Mouse (Mus musculus): ENCODE measurements around the gene Slc6a16. TPM values are rescaled to one million over a fixed set of nuclear protein-coding genes. Genes with fewer than 3 reads are reported as not detected.
"Not testable (repeated sequence)": the region's sequence is repeated elsewhere in the genome, so short reads cannot be mapped to it uniquely, and the experiment has no call there.

Slc6a16 gene
- polyA plus RNA-seq, 1 experiment, result not detected

- H3K4me1 ChIP-seq (ENCODE audit: control insufficient read depth, insufficient read depth, low read length), result peaks cover 15% of the 10 kb centered on the region
- WGBS, result 81% methylated on average over 17 of the region's 17 CpGs
- H3K4me3 ChIP-seq (ENCODE audit: insufficient read depth, low read depth, low read length), result peak overlapping the region; percentile 7; the same call in 1 of the 2 replicates
- no peak overlapping the region for H3K27ac ChIP-seq (ENCODE audit: insufficient read depth, low read depth, low read length)
- no peak for TF ChIP-seq CTCF (IDR thresholded peaks at IDR 0.05; ENCODE audit: insufficient read depth, low read depth, low read length)
- no peak for TF ChIP-seq POLR2A (IDR thresholded peaks at IDR 0.05; ENCODE audit: insufficient read depth, low read depth, low read length)
Measured at GRCm38 (mm10) chr7:45237747-45238699, 2.9 kb upstream of the Slc6a16 start.

GRCm38 (mm10) chr7:45238723-45239496 lies 2.0 kb upstream of the Slc6a16 start, which contains the start of gene Cd37:
Gene Cd37 (minus strand): TSS chr7:45239115.
- Histone ChIP-seq H3K4me1 (ENCODE audit: control insufficient read depth, insufficient read depth, low read length) (peaks cover 14% of the 10 kb centered on the region), H3K4me3 (ENCODE audit: insufficient read depth, low read depth, low read length) (peak within 1 kb of the TSS; percentile 7; the same call in 1 of the 2 replicates), H3K27ac (ENCODE audit: insufficient read depth, low read depth, low read length) (no peak within 1 kb of the TSS)
- TF ChIP-seq POLR2A (IDR thresholded peaks at IDR 0.05; ENCODE audit: insufficient read depth, low read depth, low read length) (no peak), CTCF (IDR thresholded peaks at IDR 0.05; ENCODE audit: insufficient read depth, low read depth, low read length) (no peak)
- WGBS, result 53% methylated on average over 20 of the region's 20 CpGs

DNA sequence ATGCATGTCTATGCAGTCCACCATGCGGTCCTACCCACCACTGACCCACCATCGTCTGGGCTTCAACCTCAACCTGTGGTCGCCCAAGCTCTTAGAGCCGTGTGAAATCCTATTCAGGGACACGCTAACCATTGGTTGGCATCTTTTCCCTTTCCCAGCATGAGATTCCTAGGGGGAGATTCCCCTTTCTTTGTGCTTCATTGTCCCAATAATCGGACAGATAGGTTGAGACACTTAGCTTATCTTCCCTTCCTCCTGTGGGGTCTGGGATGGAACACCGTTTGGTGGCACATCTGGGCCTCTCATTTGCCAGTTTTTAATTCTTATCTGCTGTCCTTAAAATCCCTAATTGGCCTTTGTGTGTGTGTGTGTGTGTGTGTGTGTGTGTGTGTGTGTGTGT lies 776 bp upstream of the Slc6a16 start:
- 81% methylated on average over 7 of the region's 7 CpGs for WGBS
- TF ChIP-seq CTCF (IDR thresholded peaks at IDR 0.05; ENCODE audit: insufficient read depth, low read depth, low read length), result no peak
- no peak for TF ChIP-seq POLR2A (IDR thresholded peaks at IDR 0.05; ENCODE audit: insufficient read depth, low read depth, low read length)
- H3K27ac ChIP-seq (ENCODE audit: insufficient read depth, low read depth, low read length), result no peak overlapping the region
- H3K4me1 ChIP-seq (ENCODE audit: control insufficient read depth, insufficient read depth, low read length), result peaks cover 9% of the 10 kb centered on the region
- H3K4me3 ChIP-seq (ENCODE audit: insufficient read depth, low read depth, low read length), result no peak overlapping the region

- Histone ChIP-seq H3K27ac (ENCODE audit: insufficient read depth, low read depth, low read length) (no peak overlapping the region), H3K4me1 (ENCODE audit: control insufficient read depth, insufficient read depth, low read length) (peaks cover 9% of the 10 kb centered on the region), H3K4me3 (ENCODE audit: insufficient read depth, low read depth, low read length) (peak overlapping the region; percentile 42; the same call in 1 of the 2 replicates)
- 89% methylated on average over 6 of the region's 6 CpGs for WGBS
- TF ChIP-seq POLR2A (IDR thresholded peaks at IDR 0.05; ENCODE audit: insufficient read depth, low read depth, low read length), result no peak
- no peak for TF ChIP-seq CTCF (IDR thresholded peaks at IDR 0.05; ENCODE audit: insufficient read depth, low read depth, low read length)
Measured at GRCm38 (mm10) chr7:45241389-45241749, 484 bp downstream of the Slc6a16 start.

GRCm38 (mm10) chr7:45247666-45248065 lies 6.8 kb downstream of the Slc6a16 start:
- Histone ChIP-seq H3K27ac (ENCODE audit: insufficient read depth, low read depth, low read length) (no peak overlapping the region), H3K4me3 (ENCODE audit: insufficient read depth, low read depth, low read length) (no peak overlapping the region), H3K4me1 (ENCODE audit: control insufficient read depth, insufficient read depth, low read length) (no peaks in the 10 kb centered on the region)
- TF ChIP-seq POLR2A (IDR thresholded peaks at IDR 0.05; ENCODE audit: insufficient read depth, low read depth, low read length), result no peak
- 38% methylated on average over 3 of the region's 3 CpGs for WGBS

DNA sequence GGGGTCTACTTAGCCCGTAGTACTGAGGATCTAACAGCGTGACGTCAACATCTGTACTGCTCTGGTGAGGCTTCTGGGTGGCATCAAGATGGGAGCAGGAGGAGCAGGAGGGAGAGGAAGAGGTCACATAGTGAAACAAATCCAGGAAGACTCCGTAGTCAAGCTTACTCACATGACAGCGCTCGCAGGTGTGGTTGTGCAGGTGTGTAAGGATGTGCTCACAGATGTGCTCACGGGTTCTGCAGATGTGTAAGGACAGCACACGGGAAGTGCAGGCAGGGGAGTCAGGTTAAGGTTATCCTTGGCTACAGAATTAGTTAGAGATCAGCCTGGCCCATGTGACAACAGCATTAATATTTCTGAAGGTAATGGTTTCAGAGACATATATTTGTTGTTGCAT lies 12.9 kb downstream of the Slc6a16 start:
- Histone ChIP-seq H3K4me3 (ENCODE audit: insufficient read depth, low read depth, low read length) (no peak overlapping the region), H3K4me1 (ENCODE audit: control insufficient read depth, insufficient read depth, low read length) (peaks cover 9% of the 10 kb centered on the region; the same call in 1 of the 2 replicates), H3K27ac (ENCODE audit: insufficient read depth, low read depth, low read length) (no peak overlapping the region)
- WGBS, result 92% methylated on average over 8 of the region's 8 CpGs
- TF ChIP-seq POLR2A (IDR thresholded peaks at IDR 0.05; ENCODE audit: insufficient read depth, low read depth, low read length) (no peak), CTCF (IDR thresholded peaks at IDR 0.05; ENCODE audit: insufficient read depth, low read depth, low read length) (no peak)

GRCm38 (mm10) chr7:45255822-45256221 lies 14.9 kb downstream of the Slc6a16 start:
- not testable (repeated sequence) for H3K4me1 ChIP-seq (ENCODE audit: control insufficient read depth, insufficient read depth, low read length); H3K4me3 ChIP-seq (ENCODE audit: insufficient read depth, low read depth, low read length); H3K27ac ChIP-seq (ENCODE audit: insufficient read depth, low read depth, low read length)
- 82% methylated on average over 5 of the region's 7 CpGs for WGBS

DNA sequence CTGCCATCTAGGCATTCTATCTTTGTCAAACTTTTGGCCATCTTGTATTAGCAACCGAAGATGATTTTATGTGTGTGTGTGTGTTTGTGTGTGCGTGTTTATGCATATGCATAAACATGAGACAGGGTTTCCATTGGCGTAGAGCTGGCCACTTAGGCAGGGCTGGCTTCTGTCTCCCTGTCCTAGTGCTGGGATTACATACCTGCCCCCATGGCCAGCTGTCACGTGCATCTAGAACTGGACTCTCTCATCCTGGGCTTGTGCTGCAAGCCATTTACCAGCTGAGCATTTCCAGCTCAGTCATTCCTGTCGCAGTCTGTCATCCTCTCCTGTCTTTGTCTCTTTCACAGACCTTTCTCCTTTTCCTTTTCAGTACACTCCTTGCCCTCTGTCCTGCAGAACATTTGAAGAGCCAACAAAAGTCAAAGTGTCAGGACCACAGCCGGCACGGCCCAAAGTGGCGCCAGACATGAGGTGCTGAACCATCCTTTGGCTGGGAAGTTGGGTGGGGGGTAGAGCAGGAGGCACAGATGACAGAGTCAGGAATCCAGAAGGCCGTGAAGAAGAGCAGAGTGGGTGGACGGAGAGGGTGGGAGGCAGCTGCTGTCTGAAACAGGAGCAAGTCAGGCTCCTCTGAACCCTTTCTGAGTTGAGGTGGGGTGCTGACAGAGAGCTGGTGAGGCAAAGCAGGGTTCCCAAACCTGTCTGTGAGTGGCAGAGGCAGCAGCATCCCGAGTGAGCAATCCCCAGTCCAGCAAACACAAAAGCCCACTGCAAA lies 16.4 kb downstream of the Slc6a16 start:
- WGBS, result 62% methylated on average over 11 of the region's 11 CpGs
- Histone ChIP-seq H3K27ac (ENCODE audit: insufficient read depth, low read depth, low read length) (no peak overlapping the region), H3K4me3 (ENCODE audit: insufficient read depth, low read depth, low read length) (no peak overlapping the region), H3K4me1 (ENCODE audit: control insufficient read depth, insufficient read depth, low read length) (peaks cover 11% of the 10 kb centered on the region; the same call in 1 of the 2 replicates)
- TF ChIP-seq POLR2A (IDR thresholded peaks at IDR 0.05; ENCODE audit: insufficient read depth, low read depth, low read length) (no peak), CTCF (IDR thresholded peaks at IDR 0.05; ENCODE audit: insufficient read depth, low read depth, low read length) (no peak)
